Mouse (Mus musculus) lung, postnatal 36 days (tissue): ENCODE data around the gene 0610037L13Rik.

Experiments
- DNase-seq: peaks from one replicate; pipeline ENCODE4 v3.0.0; 2022; ENCODE audit warnings: mixed read lengths

Gene 0610037L13Rik

GRCm38 (mm10) chr4:107889731-107890432, at the start of gene 0610037L13Rik:
0610037L13Rik (plus strand) TSS chr4:107889813.
- DNase-seq: peak; percentile 97

- DNase-seq: no peak
Observed at GRCm38 (mm10) chr4:107843687-107844086, 45.9 kb upstream of the 0610037L13Rik start.

GRCm38 (mm10) chr4:107844971-107845370, 44.6 kb upstream of the 0610037L13Rik start:
- DNase-seq: peak; percentile 82

GRCm38 (mm10) chr4:107846795-107847194, 42.8 kb upstream of the 0610037L13Rik start:
- DNase-seq: no peak

GRCm38 (mm10) chr4:107848546-107848945, 41.1 kb upstream of the 0610037L13Rik start:
- DNase-seq: no peak

GRCm38 (mm10) chr4:107849621-107850020, 40.0 kb upstream of the 0610037L13Rik start:
- no peak for DNase-seq

GRCm38 (mm10) chr4:107850091-107850490, 39.5 kb upstream of the 0610037L13Rik start:
- no peak for DNase-seq

- no peak for DNase-seq
Observed at GRCm38 (mm10) chr4:107853333-107853732, 36.3 kb upstream of the 0610037L13Rik start.

GRCm38 (mm10) chr4:107853836-107854235, 35.8 kb upstream of the 0610037L13Rik start:
- DNase-seq: no peak

- no peak for DNase-seq
Observed at GRCm38 (mm10) chr4:107856958-107857686, 32.5 kb upstream of the 0610037L13Rik start.

- DNase-seq: no peak
Observed at GRCm38 (mm10) chr4:107858995-107859394, 30.6 kb upstream of the 0610037L13Rik start.

GRCm38 (mm10) chr4:107864866-107865265, 24.7 kb upstream of the 0610037L13Rik start:
- DNase-seq: no peak

- peak; percentile 99 for DNase-seq
Observed at GRCm38 (mm10) chr4:107879254-107880050, 10.2 kb upstream of the 0610037L13Rik start, which contains the start of gene Magoh. Magoh (plus strand) TSS chr4:107879755.

GRCm38 (mm10) chr4:107881631-107882030, 8.0 kb upstream of the 0610037L13Rik start:
- DNase-seq: no peak

GRCm38 (mm10) chr4:107886371-107886770, 3.2 kb upstream of the 0610037L13Rik start:
- DNase-seq: no peak

GRCm38 (mm10) chr4:107889385-107889730, 255 bp upstream of the 0610037L13Rik start:
- no peak for DNase-seq

- DNase-seq: peak; percentile 4
Observed at GRCm38 (mm10) chr4:107892663-107893062, 3.0 kb downstream of the 0610037L13Rik start.

GRCm38 (mm10) chr4:107899211-107899927, 9.8 kb downstream of the 0610037L13Rik start:
- DNase-seq: no peak

GRCm38 (mm10) chr4:107900206-107900605, 10.6 kb downstream of the 0610037L13Rik start:
- no peak for DNase-seq

GRCm38 (mm10) chr4:107904252-107904651, 14.6 kb downstream of the 0610037L13Rik start:
- no peak for DNase-seq

GRCm38 (mm10) chr4:107906561-107906960, 16.9 kb downstream of the 0610037L13Rik start:
- DNase-seq: no peak

- peak; percentile 29 for DNase-seq
Observed at GRCm38 (mm10) chr4:107910020-107910419, 20.4 kb downstream of the 0610037L13Rik start.

GRCm38 (mm10) chr4:107920336-107920735, 30.7 kb downstream of the 0610037L13Rik start:
- DNase-seq: no peak
